Mouse (Mus musculus) megakaryocyte, embryonic 14.5 days (primary cell): Measurements from ENCODE around the gene Ctss.

Experiments used
- FLI1 ChIP-seq: IDR thresholded peaks from 2 replicates; pipeline ENCODE4 v1.6.1; 2012; ENCODE audit warnings: low read length, inconsistent platforms, mixed read lengths
- GATA1 ChIP-seq: IDR thresholded peaks from 3 replicates; pipeline ENCODE4 v1.6.1; 2012; ENCODE audit warnings: mixed read lengths, low read length, inconsistent platforms, borderline replicate concordance

DNA sequence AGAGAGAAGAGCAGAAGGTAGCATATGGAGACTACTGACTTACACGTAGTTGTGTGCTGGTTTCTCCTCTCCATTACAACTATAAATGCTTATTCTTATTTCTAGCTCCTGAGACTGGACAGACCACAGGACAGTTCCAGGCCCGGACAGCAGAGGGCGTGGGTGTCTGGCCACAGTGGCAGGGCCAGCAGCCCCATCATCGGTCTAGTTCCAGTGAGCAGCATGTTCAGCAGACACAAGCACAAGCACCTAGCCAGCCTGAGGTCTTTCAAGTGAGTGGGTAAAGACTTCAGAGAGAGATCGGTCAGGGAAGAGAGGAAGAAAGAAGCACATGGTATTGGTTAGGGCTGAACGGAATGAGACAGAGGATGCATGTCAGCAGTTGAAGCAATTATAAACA, 32.2 kb upstream of the Ctss start:
- TF ChIP-seq FLI1 (no peak), GATA1 (no peak)
